Mouse (Mus musculus): ENCODE measurements around the gene Zfyve28. TPM values are rescaled to one million over a fixed set of nuclear protein-coding genes. Genes with fewer than 3 reads are reported as not detected.

Gene Zfyve28
- polyA plus RNA-seq, 1 experiment from 2014 or later: 0.93 TPM

DNA sequence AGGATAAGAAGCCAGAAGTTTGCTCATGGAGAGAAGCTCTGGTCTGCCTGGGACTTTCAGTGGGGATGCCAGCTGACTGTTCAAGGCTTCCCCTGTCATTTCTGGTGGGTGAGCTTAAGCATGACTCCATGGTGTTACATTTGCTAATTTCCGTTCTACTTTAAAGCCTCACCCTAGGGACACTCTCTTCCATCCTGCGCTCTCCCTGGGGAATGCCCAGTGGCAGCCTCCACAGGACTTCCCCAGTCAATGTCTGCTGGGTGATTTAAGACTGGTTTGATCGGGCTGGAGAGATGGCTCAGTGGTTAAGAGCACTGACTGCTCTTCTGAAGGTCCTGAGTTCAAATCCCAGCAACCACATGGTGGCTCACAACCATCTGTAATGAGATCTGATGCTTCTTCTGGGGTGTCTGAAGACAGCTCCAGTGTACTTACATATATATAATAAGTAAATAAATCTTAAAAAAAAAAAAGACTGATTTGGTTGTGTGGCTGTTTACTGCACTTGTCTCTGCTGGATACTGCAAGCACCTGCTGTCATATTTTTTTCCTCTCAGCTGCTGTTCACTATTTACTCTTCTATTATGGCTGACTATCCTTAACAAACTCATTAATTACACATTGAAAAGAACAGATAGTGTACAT lies 29.0 kb downstream of the Zfyve28 start:
- Histone ChIP-seq H3K9me3 (no peaks in the 10 kb centered on the region), H3K27me3 (ENCODE audit: insufficient read depth, poor library complexity, severe bottlenecking) (no peaks in the 10 kb centered on the region), H3K4me3 (no peak overlapping the region), H3K4me1 (no peaks in the 10 kb centered on the region), H3K27ac (no peak overlapping the region), H3K36me3 (no peaks in the 10 kb centered on the region)
- no peak for DNase-seq (ENCODE audit: low spot score)
- WGBS: 68% methylated on average over 3 of the region's 3 CpGs

DNA sequence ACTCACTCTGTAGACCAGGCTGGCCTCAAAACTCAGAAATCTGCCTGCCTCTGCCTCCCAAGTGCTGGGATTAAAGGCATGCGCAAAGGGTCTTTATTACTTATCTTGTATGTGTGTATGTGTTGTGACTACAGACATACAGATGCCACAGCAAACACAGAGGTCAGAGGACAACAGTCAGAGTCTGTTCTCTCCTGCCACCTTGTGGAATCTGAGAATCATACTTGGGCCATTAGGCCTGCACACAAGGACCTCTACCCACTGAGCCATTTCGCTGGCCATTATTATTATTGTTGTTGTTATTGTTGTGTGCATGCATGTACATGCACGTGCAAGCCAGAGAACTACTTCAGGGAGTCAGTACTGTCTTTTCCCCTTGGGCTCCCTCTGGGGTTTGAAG lies 33.1 kb downstream of the Zfyve28 start:
- no peak overlapping the region for H3K4me3 ChIP-seq
- H3K4me1 ChIP-seq: peaks cover 17% of the 10 kb centered on the region
- H3K27me3 ChIP-seq (ENCODE audit: insufficient read depth, poor library complexity, severe bottlenecking): no peaks in the 10 kb centered on the region
- no peak for DNase-seq (ENCODE audit: low spot score)
- no peak overlapping the region for H3K27ac ChIP-seq
- H3K36me3 ChIP-seq: no peaks in the 10 kb centered on the region
- 79% methylated on average over 3 of the region's 3 CpGs for WGBS
- H3K9me3 ChIP-seq: no peaks in the 10 kb centered on the region

DNA sequence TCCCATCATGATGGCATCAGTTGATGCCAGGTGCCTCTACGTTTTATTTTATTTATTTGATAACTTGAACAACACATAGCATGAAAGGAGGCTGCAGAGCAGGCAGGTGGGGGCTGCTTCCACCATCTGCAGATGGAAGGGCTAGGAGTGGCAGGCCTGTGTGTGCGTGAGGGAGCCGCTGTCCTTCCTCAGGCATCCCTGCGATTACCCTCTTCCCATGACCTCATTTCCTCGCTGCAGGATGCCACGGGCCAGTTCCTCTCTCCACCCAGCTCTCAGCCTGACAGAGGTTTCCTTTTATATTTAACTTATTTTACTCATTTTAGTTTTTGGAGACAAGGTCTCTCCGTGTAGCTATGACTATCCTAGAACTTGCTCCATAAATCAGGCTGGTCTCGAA lies 33.9 kb downstream of the Zfyve28 start:
- Histone ChIP-seq H3K27me3 (ENCODE audit: insufficient read depth, poor library complexity, severe bottlenecking) (no peaks in the 10 kb centered on the region; the same call in 1 of the 2 replicates), H3K9me3 (no peaks in the 10 kb centered on the region), H3K4me1 (peaks cover 21% of the 10 kb centered on the region), H3K27ac (no peak overlapping the region), H3K36me3 (no peaks in the 10 kb centered on the region), H3K4me3 (no peak overlapping the region)
- no peak for DNase-seq (ENCODE audit: low spot score)
- WGBS: 61% methylated on average over 8 of the region's 8 CpGs

DNA sequence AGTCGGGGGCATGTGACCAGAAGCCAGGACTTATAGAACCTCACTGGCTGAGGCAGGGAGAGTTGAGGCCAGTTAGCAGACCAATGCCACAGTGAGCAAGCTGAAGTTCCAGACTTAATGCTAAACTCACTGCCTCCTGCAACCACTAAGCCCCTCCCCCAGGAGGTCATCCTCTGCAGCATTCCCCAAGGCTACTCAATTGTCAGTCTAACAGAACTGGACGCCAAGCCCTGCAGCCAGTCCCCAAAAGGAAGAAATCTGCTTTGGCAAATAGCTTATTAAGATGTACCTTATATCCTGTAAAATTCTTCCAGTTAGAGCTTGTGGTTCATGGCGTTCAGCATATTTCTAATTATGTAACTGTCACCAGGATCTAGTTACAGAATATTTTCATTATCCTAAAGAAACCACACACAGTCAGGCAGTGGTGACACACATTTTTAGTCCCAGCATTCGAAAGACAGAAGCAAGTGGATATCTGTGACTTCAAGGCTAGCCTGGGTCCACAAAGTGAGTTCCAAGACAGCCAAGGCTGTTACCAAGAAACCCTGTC lies 35.2 kb downstream of the Zfyve28 start:
- Histone ChIP-seq H3K9me3 (no peaks in the 10 kb centered on the region), H3K27ac (no peak overlapping the region), H3K4me1 (peaks cover 21% of the 10 kb centered on the region), H3K36me3 (no peaks in the 10 kb centered on the region), H3K4me3 (no peak overlapping the region), H3K27me3 (ENCODE audit: insufficient read depth, poor library complexity, severe bottlenecking) (no peaks in the 10 kb centered on the region; the same call in 1 of the 2 replicates)
- 61% methylated on average over 4 of the region's 4 CpGs for WGBS
- DNase-seq (ENCODE audit: low spot score): no peak

DNA sequence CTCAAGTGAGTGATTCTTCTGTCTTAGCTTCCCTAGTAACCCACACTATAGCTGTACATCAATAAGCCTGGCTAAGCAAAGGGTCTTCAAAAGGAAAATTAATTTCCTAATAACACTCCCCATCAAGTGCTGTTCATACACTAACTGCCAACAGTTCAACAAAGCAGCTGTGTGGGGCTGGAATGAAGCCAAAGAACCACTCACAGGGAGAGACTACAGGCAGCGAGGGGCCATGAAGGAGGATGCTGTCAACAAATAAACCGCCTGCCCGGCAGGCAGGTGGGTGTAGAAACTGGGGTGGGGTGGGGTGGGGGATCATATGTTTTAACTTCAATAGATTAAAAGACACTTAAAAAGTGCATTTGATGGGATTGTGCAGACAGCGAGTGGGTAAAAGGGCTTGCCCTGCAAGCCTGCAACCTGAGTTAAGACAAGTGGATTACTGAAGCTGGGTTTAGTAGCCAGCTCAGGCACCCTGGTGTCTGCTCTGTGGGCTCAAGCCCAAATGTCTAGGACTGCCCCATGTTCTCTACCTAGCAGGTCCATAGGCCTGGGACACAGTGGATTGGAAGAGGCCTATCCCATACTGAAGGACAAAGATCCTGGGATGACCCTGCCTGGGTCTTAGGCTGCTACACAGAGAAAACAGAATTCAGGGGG lies 35.8 kb downstream of the Zfyve28 start:
- 35% methylated on average over 4 of the region's 4 CpGs for WGBS
- H3K9me3 ChIP-seq: no peaks in the 10 kb centered on the region
- H3K27me3 ChIP-seq (ENCODE audit: insufficient read depth, poor library complexity, severe bottlenecking): no peaks in the 10 kb centered on the region; the same call in 1 of the 2 replicates
- H3K36me3 ChIP-seq: no peaks in the 10 kb centered on the region
- no peak overlapping the region for H3K4me3 ChIP-seq
- no peak overlapping the region for H3K27ac ChIP-seq
- H3K4me1 ChIP-seq: peaks cover 21% of the 10 kb centered on the region
- DNase-seq (ENCODE audit: low spot score): no peak

DNA sequence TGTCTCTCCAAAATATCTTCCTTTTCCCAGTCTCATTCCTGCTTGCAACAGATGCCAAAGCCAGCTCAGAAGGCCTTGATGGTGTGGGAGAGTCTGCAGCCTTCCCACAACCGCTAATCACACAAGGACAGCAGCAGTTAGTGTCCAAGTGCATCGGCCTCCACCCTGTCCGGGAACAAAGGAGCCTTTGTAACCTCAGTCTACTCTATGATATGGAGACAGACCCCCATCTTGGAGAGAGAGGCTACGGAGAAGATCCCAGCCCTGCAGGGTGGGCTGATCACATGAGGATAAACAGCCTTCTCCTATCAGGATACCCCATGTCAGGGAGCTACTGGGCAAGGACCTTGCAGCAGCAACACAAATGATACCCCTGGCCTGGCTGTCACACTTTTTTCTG lies 36.5 kb downstream of the Zfyve28 start:
- Histone ChIP-seq H3K9me3 (no peaks in the 10 kb centered on the region), H3K27ac (no peak overlapping the region; the same call in 1 of the 2 replicates), H3K27me3 (ENCODE audit: insufficient read depth, poor library complexity, severe bottlenecking) (no peaks in the 10 kb centered on the region; the same call in 1 of the 2 replicates), H3K36me3 (no peaks in the 10 kb centered on the region), H3K4me3 (no peak overlapping the region), H3K4me1 (peaks cover 21% of the 10 kb centered on the region)
- 52% methylated on average over 4 of the region's 4 CpGs for WGBS
- DNase-seq (ENCODE audit: low spot score): no peak

DNA sequence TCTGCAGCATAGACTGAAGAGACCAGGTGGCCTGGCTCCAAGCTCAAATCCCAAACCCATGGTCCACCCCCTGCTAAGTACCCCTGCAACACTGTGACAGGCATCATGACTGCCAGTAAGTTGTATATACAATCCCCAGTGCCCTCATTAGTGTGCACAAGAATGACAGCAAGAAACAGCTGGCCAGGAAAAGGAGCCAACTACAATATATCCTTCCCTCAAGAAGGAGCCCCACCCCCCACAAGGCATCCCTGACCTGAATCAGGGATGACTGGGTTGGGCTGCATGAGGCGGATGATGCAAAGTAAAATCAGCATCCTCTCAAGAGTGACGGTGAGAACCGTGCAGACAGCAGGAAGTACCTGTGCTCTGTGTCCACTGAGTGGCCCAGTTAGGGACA lies 38.2 kb downstream of the Zfyve28 start:
- peaks cover 21% of the 10 kb centered on the region for H3K4me1 ChIP-seq
- H3K36me3 ChIP-seq: no peaks in the 10 kb centered on the region
- no peak for DNase-seq (ENCODE audit: low spot score)
- no peak overlapping the region for H3K4me3 ChIP-seq
- peaks cover under 1% of the 10 kb centered on the region; the same call in 1 of the 2 replicates for H3K27me3 ChIP-seq (ENCODE audit: insufficient read depth, poor library complexity, severe bottlenecking)
- 68% methylated on average over 3 of the region's 3 CpGs for WGBS
- no peak overlapping the region for H3K27ac ChIP-seq
- H3K9me3 ChIP-seq: no peaks in the 10 kb centered on the region

DNA sequence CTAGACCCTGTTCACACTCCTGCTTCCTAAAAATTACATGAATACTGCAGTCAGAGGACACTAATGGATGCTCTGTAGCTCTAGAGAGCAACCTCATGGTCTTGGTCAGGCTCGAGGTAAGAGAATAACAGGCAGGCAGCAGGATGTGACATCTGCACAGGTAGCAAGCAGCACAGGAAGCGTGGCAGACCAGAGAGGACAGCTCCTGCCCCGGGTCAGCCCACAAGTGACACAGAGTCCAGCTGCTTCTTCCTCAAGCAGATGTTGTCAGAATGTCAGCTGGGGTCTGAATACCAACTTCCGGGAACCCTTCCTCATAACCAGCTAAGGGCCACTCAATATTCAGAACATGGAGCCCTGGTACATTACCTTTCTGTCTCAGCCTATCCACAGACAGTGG lies 39.1 kb downstream of the Zfyve28 start:
- WGBS: 77% methylated on average over 4 of the region's 4 CpGs
- no peak overlapping the region for H3K4me3 ChIP-seq
- no peaks in the 10 kb centered on the region for H3K9me3 ChIP-seq
- peaks cover 21% of the 10 kb centered on the region for H3K4me1 ChIP-seq
- no peaks in the 10 kb centered on the region for H3K36me3 ChIP-seq
- H3K27ac ChIP-seq: no peak overlapping the region
- no peak for DNase-seq (ENCODE audit: low spot score)
- H3K27me3 ChIP-seq (ENCODE audit: insufficient read depth, poor library complexity, severe bottlenecking): peaks cover 5% of the 10 kb centered on the region

DNA sequence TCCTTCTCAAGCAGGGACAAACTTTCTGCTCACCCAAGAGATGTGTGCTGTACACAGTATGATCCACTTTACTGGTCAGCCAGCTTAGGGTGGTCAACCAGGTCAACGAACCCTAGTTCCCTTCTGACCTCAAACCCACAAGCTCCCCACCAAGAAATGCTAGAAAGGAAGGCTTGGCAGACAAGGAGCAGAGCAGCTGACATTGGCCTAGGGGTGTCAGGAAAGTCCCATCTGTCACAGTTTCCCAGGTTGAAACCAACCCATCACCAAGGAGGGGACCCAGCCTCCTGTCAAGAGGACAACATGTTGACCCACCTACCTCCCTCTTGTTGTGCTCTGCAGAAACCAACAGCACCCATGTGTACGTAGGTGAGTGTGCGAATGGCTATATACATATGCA lies 41.8 kb downstream of the Zfyve28 start:
- 93% methylated on average over 3 of the region's 3 CpGs for WGBS
- no peak overlapping the region for H3K4me3 ChIP-seq
- H3K36me3 ChIP-seq: no peaks in the 10 kb centered on the region
- H3K27me3 ChIP-seq (ENCODE audit: insufficient read depth, poor library complexity, severe bottlenecking): peaks cover 5% of the 10 kb centered on the region
- H3K27ac ChIP-seq: no peak overlapping the region
- H3K9me3 ChIP-seq: no peaks in the 10 kb centered on the region
- no peak for DNase-seq (ENCODE audit: low spot score)
- peaks cover 23% of the 10 kb centered on the region for H3K4me1 ChIP-seq

DNA sequence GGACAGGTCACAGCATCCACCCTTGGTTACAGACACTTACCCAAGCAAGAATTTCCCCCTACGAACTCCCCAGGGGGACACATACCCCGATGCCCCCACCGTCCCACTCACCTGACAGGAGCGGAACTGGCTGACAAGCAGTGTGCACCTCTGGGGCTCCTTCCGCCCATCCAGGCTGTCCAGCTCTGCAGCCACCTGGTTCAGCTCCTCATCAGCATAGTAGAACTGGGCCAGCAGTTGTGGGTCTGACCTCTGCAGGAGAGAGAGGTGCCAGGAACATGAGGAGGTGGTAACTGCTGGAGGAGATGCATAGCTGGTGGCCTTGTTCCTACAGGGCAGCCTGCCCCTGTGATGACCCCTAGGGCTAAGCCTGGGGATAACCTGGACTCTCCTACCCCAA lies 45.2 kb downstream of the Zfyve28 start:
- peaks cover 5% of the 10 kb centered on the region for H3K27me3 ChIP-seq (ENCODE audit: insufficient read depth, poor library complexity, severe bottlenecking)
- 74% methylated on average over 5 of the region's 5 CpGs for WGBS
- no peaks in the 10 kb centered on the region for H3K9me3 ChIP-seq
- peak overlapping the region; percentile 35 for H3K4me3 ChIP-seq
- no peaks in the 10 kb centered on the region for H3K36me3 ChIP-seq
- H3K27ac ChIP-seq: peak overlapping the region; percentile 71; the same call in 1 of the 2 replicates
- H3K4me1 ChIP-seq: peaks cover 26% of the 10 kb centered on the region
- DNase-seq (ENCODE audit: low spot score): no peak

DNA sequence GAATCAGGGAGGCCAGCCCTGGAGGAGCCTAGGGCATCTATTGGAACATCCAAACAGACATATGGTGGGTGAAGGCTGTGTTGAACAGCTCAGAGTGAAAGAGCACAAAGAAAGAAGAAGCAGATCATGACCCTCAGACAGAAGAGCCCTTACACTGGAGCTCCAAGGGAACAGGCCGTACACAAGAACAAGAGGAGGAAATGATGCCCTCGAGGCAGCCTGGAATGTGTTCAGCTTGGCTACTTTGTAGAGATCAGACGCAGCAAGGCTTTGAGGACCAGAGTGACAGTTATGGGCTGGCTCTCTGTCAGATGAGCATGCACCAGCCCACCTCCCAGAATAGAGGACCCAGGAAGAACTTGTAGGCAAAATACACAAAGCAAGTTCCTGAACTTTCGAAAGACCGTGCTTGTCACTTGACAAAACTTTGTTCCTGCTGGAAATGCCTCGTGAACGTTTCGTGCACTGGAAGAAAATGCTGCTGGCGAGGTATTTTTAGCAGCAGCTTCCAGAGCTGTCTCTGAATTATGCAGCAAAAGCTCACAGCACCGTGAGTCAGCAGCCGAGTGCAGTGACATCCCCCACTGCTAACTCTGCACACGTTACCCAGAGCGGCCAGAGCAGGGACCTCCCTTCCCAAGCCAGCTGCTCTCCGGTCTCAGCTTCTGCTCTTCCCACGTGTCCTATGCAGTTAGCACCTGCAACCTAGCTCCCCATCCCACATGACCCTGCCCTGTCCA lies 45.9 kb downstream of the Zfyve28 start:
- H3K4me1 ChIP-seq: peaks cover 26% of the 10 kb centered on the region
- peak overlapping the region; percentile 35; the same call in 1 of the 2 replicates for H3K4me3 ChIP-seq
- H3K36me3 ChIP-seq: no peaks in the 10 kb centered on the region
- peak overlapping the region; percentile 71 for H3K27ac ChIP-seq
- DNase-seq (ENCODE audit: low spot score): peak; percentile 88
- H3K9me3 ChIP-seq: no peaks in the 10 kb centered on the region
- peaks cover 5% of the 10 kb centered on the region for H3K27me3 ChIP-seq (ENCODE audit: insufficient read depth, poor library complexity, severe bottlenecking)
- 18% methylated on average over 15 of the region's 15 CpGs for WGBS

DNA sequence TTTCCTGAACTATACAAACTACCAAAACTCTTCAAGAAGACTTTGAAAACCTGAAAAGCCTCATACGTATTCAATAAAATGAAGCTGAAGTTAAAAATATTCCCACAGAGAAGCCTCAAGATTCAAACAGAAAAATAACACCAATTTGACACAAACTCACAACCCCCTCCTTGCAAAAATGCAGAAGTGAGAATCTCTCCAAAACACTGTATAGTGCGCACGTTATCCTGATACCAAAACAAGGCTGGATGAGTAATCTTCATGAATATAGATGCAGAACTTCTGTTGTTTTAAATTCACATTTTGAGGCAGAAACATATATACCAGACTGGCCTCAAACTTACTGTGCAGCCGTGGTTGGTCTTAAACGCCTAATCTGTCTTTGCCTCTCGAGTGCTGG lies 49.8 kb downstream of the Zfyve28 start:
- no peak for DNase-seq (ENCODE audit: low spot score)
- 87% methylated on average over 6 of the region's 6 CpGs for WGBS
- H3K27ac ChIP-seq: no peak overlapping the region

More for the DNA sequence above, 49.8 kb downstream of the Zfyve28 start:
- H3K36me3 ChIP-seq: no peaks in the 10 kb centered on the region
- peaks cover 35% of the 10 kb centered on the region for H3K4me1 ChIP-seq
- no peak overlapping the region for H3K4me3 ChIP-seq
- H3K27me3 ChIP-seq (ENCODE audit: insufficient read depth, poor library complexity, severe bottlenecking): peaks cover 21% of the 10 kb centered on the region
- H3K9me3 ChIP-seq: no peaks in the 10 kb centered on the region
